ENCODE assay signal across 8 mouse cellular contexts in genomic region chr2:144267731-144268015, GRCm38 (mm10). TPM values are rescaled to one million over a fixed set of nuclear protein-coding genes. Genes with fewer than 3 reads are reported as not detected.
A peak's percentile ranks its signal among the peaks of the same experiment; 100 is the strongest.
DNase-seq lines count a peak whose midpoint lies in the region; ATAC-seq and TF ChIP-seq lines count a peak whose summit lies in the region.

No protein-coding gene starts in this region.

- H3K4me2 ChIP-seq in forebrain, embryonic 11.5 days (ENCODE audit: low read depth, low read length, severe bottlenecking): peak overlapping the region; percentile 67
- no peak overlapping the region for H3K4me2 ChIP-seq in forebrain, embryonic 15.5 days (replicated peaks)

- H3K4me3 ChIP-seq in forebrain, embryonic 11.5 days (ENCODE audit: low read depth, low read length): no peak overlapping the region; the same call in 1 of the 2 replicates
- no peak overlapping the region for H3K4me3 ChIP-seq in forebrain, embryonic 15.5 days
- no peak overlapping the region for H3K4me3 ChIP-seq in small intestine, adult 2 months (ENCODE audit: low read depth, low read length)

- no peak overlapping the region for H3K27ac ChIP-seq in forebrain, embryonic 11.5 days (ENCODE audit: low read depth, low read length)
- H3K27ac ChIP-seq in forebrain, embryonic 15.5 days (replicated peaks): no peak overlapping the region
- peak overlapping the region; percentile 69; the same call in 1 of the 2 replicates for H3K27ac ChIP-seq in small intestine, adult 2 months (ENCODE audit: insufficient read depth, low read depth, low read length)

- no peaks in the 10 kb centered on the region for H3K9me3 ChIP-seq in forebrain, embryonic 11.5 days (ENCODE audit: control insufficient read depth, low read length)
- H3K9me3 ChIP-seq in forebrain, embryonic 15.5 days: no peaks in the 10 kb centered on the region

- WGBS in forebrain, embryonic 11.5 days: 52% methylated on average over 1 of the region's 1 CpGs
- 50% methylated on average over 1 of the region's 1 CpGs for WGBS in forebrain, embryonic 15.5 days
- WGBS in small intestine, adult 2 months: 9% methylated on average over 1 of the region's 1 CpGs

- H3K27me3 ChIP-seq in forebrain, embryonic 11.5 days (ENCODE audit: control insufficient read depth, insufficient read depth, low read length): no peaks in the 10 kb centered on the region
- no peaks in the 10 kb centered on the region for H3K27me3 ChIP-seq in forebrain, embryonic 15.5 days
- H3K27me3 ChIP-seq in small intestine, adult 2 months (ENCODE audit: control insufficient read depth, insufficient read depth, low read length): no peaks in the 10 kb centered on the region

- H3K9ac ChIP-seq in forebrain, embryonic 11.5 days (ENCODE audit: low read length): no peak overlapping the region
- H3K9ac ChIP-seq in forebrain, embryonic 15.5 days (replicated peaks): no peak overlapping the region

- no peak for TF ChIP-seq CTCF in small intestine, adult 2 months (IDR thresholded peaks at IDR 0.05; ENCODE audit: extremely low read depth, insufficient read length, insufficient replicate concordance, low read depth, low read length)

- TF ChIP-seq POLR2A in small intestine, adult 2 months (IDR thresholded peaks at IDR 0.05; ENCODE audit: low read depth, low read length): no peak

- H3K36me3 ChIP-seq in forebrain, embryonic 11.5 days (ENCODE audit: control insufficient read depth, insufficient read depth, low read length): no peaks in the 10 kb centered on the region
- no peaks in the 10 kb centered on the region for H3K36me3 ChIP-seq in forebrain, embryonic 15.5 days
- peaks cover 6% of the 10 kb centered on the region; the same call in 1 of the 2 replicates for H3K36me3 ChIP-seq in small intestine, adult 2 months (ENCODE audit: control insufficient read depth, insufficient read depth, low read length)

- no peak for ATAC-seq in forebrain, embryonic 11.5 days (replicated peaks; ENCODE audit: low FRiP score)
- ATAC-seq in forebrain, embryonic 15.5 days (replicated peaks): no peak

- no peak for DNase-seq in forebrain, embryonic 11.5 days (ENCODE audit: low spot score)
- DNase-seq in spleen, adult 18-20 months: peak; percentile 25 to 33
- no peak for DNase-seq in spleen, postnatal 4 days (ENCODE audit: low spot score in 2 of 2)
- DNase-seq in kidney, postnatal 14 days: peak; percentile 55
- no peak for DNase-seq in testis, postnatal 10 days (ENCODE audit: low spot score)
- no peak for DNase-seq in adrenal gland, postnatal 4 days (ENCODE audit: low spot score in 2 of 2)

- H3K4me1 ChIP-seq in forebrain, embryonic 11.5 days (replicated peaks; ENCODE audit: control insufficient read depth, insufficient read depth, low read length): no peaks in the 10 kb centered on the region
- H3K4me1 ChIP-seq in forebrain, embryonic 15.5 days: peaks cover 43% of the 10 kb centered on the region
- H3K4me1 ChIP-seq in small intestine, adult 2 months (ENCODE audit: control insufficient read depth, insufficient read depth, insufficient read length, low read length): peaks cover 6% of the 10 kb centered on the region; the same call in 1 of the 2 replicates

RNA-seq across cellular contexts. Expression of gene Mgme1, which starts 2.8 kb away (rescaled TPM):
- 19.1 and 19.9 TPM in 2 replicates for polyA plus RNA-seq in forebrain, embryonic 11.5 days (2014; fragmentation: Nextera tagmentation; extraction: Ambion mirVana)
- polyA plus RNA-seq in forebrain, embryonic 15.5 days (2015; fragmentation: Nextera tagmentation; extraction: Ambion mirVana): 10.9 and 12.8 TPM in 2 replicates
- 1.0 and 1.9 TPM in 2 replicates for polyA plus RNA-seq in small intestine, adult 2 months (2012; rRNA removed)
- total RNA-seq in adrenal gland, postnatal 4 days (2021): 10 to 100 TPM; 16.5 to 17.1 TPM

RNA-seq across cellular contexts. Expression of gene Snx5, which starts 3.0 kb away (rescaled TPM):
- 117 and 129 TPM in 2 replicates for polyA plus RNA-seq in forebrain, embryonic 11.5 days (2014; fragmentation: Nextera tagmentation; extraction: Ambion mirVana)
- 58.8 and 62.4 TPM in 2 replicates for polyA plus RNA-seq in forebrain, embryonic 15.5 days (2015; fragmentation: Nextera tagmentation; extraction: Ambion mirVana)
- polyA plus RNA-seq in small intestine, adult 2 months (2012; rRNA removed): 17.5 and 36.0 TPM in 2 replicates
- total RNA-seq in adrenal gland, postnatal 4 days (2021): 100 to 1,000 TPM; 136 to 138 TPM

Comparison
In these comparisons a context has a peak if more than half of its experiments do, and no peak if none do; other contexts are left out.
1. DNase-seq: peak in spleen, adult 18-20 months (2 of 2) and kidney, postnatal 14 days (single experiment); none in forebrain, embryonic 11.5 days (single experiment), spleen, postnatal 4 days (0 of 2), testis, postnatal 10 days (single experiment) and adrenal gland, postnatal 4 days (0 of 2).